Mouse (Mus musculus): ENCODE data around the gene Mib2. TPM values are rescaled to one million over a fixed set of nuclear protein-coding genes. Genes with fewer than 3 reads are reported as not detected.

The Mib2 gene
- total and polyA plus RNA-seq, 2 experiments from 2014 or later: 9.9 to 27.3 TPM

- 89% methylated on average over 10 of the region's 10 CpGs for WGBS
- no peak for ATAC-seq (ENCODE audit: insufficient read depth, low read depth)
These were observed 10.0 kb downstream of the Mib2 start for GRCm38 (mm10) chr4:155658961-155659360.

GRCm38 (mm10) chr4:155656214-155656751 is 12.7 kb downstream of the Mib2 start:
- peaks cover 13% of the 10 kb centered on the region for H3K36me3 ChIP-seq (replicated peaks; ENCODE audit: control insufficient read depth, insufficient read depth, low read length)
- H3K9me3 ChIP-seq (replicated peaks; ENCODE audit: control insufficient read depth, low read length): no peaks in the 10 kb centered on the region
- H3K4me3 ChIP-seq (ENCODE audit: low read depth, low read length): no peak overlapping the region
- DNase-seq (ENCODE audit: low spot score): no peak
- WGBS: 92% methylated on average over 13 of the region's 13 CpGs
- ATAC-seq (ENCODE audit: insufficient read depth, low read depth): no peak
- H3K9ac ChIP-seq (replicated peaks; ENCODE audit: low read depth, low read length): no peak overlapping the region
- no peak overlapping the region for H3K4me2 ChIP-seq (ENCODE audit: low read depth, low read length)
- H3K27me3 ChIP-seq (ENCODE audit: control insufficient read depth, insufficient read depth, low read length): peaks cover 26% of the 10 kb centered on the region
- H3K4me1 ChIP-seq (ENCODE audit: control insufficient read depth, insufficient read depth): peaks cover 43% of the 10 kb centered on the region
- TF ChIP-seq CTCF (IDR thresholded peaks at IDR 0.05; ENCODE audit: low read depth): no peak
- no peak for TF ChIP-seq EP300 (IDR thresholded peaks at IDR 0.05; ENCODE audit: low read depth)
- H3K27ac ChIP-seq (ENCODE audit: low read depth): no peak overlapping the region

More at GRCm38 (mm10) chr4:155658961-155659360, 10.0 kb downstream of the Mib2 start:
- Histone ChIP-seq H3K36me3 (replicated peaks; ENCODE audit: control insufficient read depth, insufficient read depth, low read length) (peaks cover 13% of the 10 kb centered on the region), H3K9ac (replicated peaks; ENCODE audit: low read depth, low read length) (no peak overlapping the region), H3K4me2 (ENCODE audit: low read depth, low read length) (no peak overlapping the region), H3K27me3 (ENCODE audit: control insufficient read depth, insufficient read depth, low read length) (peaks cover 16% of the 10 kb centered on the region), H3K4me1 (ENCODE audit: control insufficient read depth, insufficient read depth) (peaks cover 18% of the 10 kb centered on the region), H3K9me3 (replicated peaks; ENCODE audit: control insufficient read depth, low read length) (no peaks in the 10 kb centered on the region), H3K27ac (ENCODE audit: low read depth) (no peak overlapping the region), H3K4me3 (ENCODE audit: low read depth, low read length) (no peak overlapping the region)
- DNase-seq (ENCODE audit: low spot score): no peak
- TF ChIP-seq EP300 (IDR thresholded peaks at IDR 0.05; ENCODE audit: low read depth): no peak
- TF ChIP-seq CTCF (IDR thresholded peaks at IDR 0.05; ENCODE audit: low read depth): no peak

- ATAC-seq (ENCODE audit: insufficient read depth, low read depth) (peak; percentile 14), DNase-seq (ENCODE audit: low spot score) (peak; percentile 36)
- TF ChIP-seq EP300 (IDR thresholded peaks at IDR 0.05; ENCODE audit: low read depth): no peak
- TF ChIP-seq CTCF (IDR thresholded peaks at IDR 0.05; ENCODE audit: low read depth): no peak
- Histone ChIP-seq H3K4me3 (ENCODE audit: low read depth, low read length) (peak overlapping the region; percentile 53), H3K9ac (replicated peaks; ENCODE audit: low read depth, low read length) (0 out of 2 replicates have a peak overlapping the region, but pooled peaks have one; percentile 32), H3K4me2 (ENCODE audit: low read depth, low read length) (peak overlapping the region; percentile 66), H3K27ac (ENCODE audit: low read depth) (peak overlapping the region; percentile 27; the same call in 1 of the 2 replicates), H3K9me3 (replicated peaks; ENCODE audit: control insufficient read depth, low read length) (no peaks in the 10 kb centered on the region), H3K27me3 (ENCODE audit: control insufficient read depth, insufficient read depth, low read length) (peaks cover 26% of the 10 kb centered on the region), H3K36me3 (replicated peaks; ENCODE audit: control insufficient read depth, insufficient read depth, low read length) (peaks cover 27% of the 10 kb centered on the region), H3K4me1 (ENCODE audit: control insufficient read depth, insufficient read depth) (peaks cover 41% of the 10 kb centered on the region)
- 4% methylated on average over 50 of the region's 52 CpGs for WGBS
These were observed 14.3 kb downstream of the Mib2 start for GRCm38 (mm10) chr4:155654456-155655298.

- DNase-seq (ENCODE audit: low spot score): no peak
- Histone ChIP-seq H3K4me3 (ENCODE audit: low read depth, low read length) (peak overlapping the region; percentile 53), H3K4me2 (ENCODE audit: low read depth, low read length) (peak overlapping the region; percentile 66), H3K27ac (ENCODE audit: low read depth) (peak overlapping the region; percentile 72), H3K9me3 (replicated peaks; ENCODE audit: control insufficient read depth, low read length) (no peaks in the 10 kb centered on the region), H3K4me1 (ENCODE audit: control insufficient read depth, insufficient read depth) (peaks cover 41% of the 10 kb centered on the region), H3K27me3 (ENCODE audit: control insufficient read depth, insufficient read depth, low read length) (peaks cover 26% of the 10 kb centered on the region), H3K36me3 (replicated peaks; ENCODE audit: control insufficient read depth, insufficient read depth, low read length) (peaks cover 32% of the 10 kb centered on the region), H3K9ac (replicated peaks; ENCODE audit: low read depth, low read length) (no peak overlapping the region)
- 2% methylated on average over 6 of the region's 6 CpGs for WGBS
- no peak; the same call in 1 of the 2 replicates for ATAC-seq (ENCODE audit: insufficient read depth, low read depth)
- TF ChIP-seq EP300 (IDR thresholded peaks at IDR 0.05; ENCODE audit: low read depth) (no peak), CTCF (IDR thresholded peaks at IDR 0.05; ENCODE audit: low read depth) (no peak)
These were observed 14.9 kb downstream of the Mib2 start for GRCm38 (mm10) chr4:155654183-155654455.

- Histone ChIP-seq H3K9me3 (replicated peaks; ENCODE audit: control insufficient read depth, low read length) (no peaks in the 10 kb centered on the region), H3K9ac (replicated peaks; ENCODE audit: low read depth, low read length) (peak overlapping the region; percentile 58; the same call in 1 of the 2 replicates), H3K27ac (ENCODE audit: low read depth) (peak overlapping the region; percentile 72), H3K36me3 (replicated peaks; ENCODE audit: control insufficient read depth, insufficient read depth, low read length) (peaks cover 34% of the 10 kb centered on the region), H3K4me3 (ENCODE audit: low read depth, low read length) (peak overlapping the region; percentile 53), H3K4me1 (ENCODE audit: control insufficient read depth, insufficient read depth) (peaks cover 41% of the 10 kb centered on the region), H3K27me3 (ENCODE audit: control insufficient read depth, insufficient read depth, low read length) (peaks cover 26% of the 10 kb centered on the region), H3K4me2 (ENCODE audit: low read depth, low read length) (peak overlapping the region; percentile 66)
- WGBS: 2% methylated on average over 31 of the region's 31 CpGs
- TF ChIP-seq CTCF (IDR thresholded peaks at IDR 0.05; ENCODE audit: low read depth) (peak; percentile 26; the same call in 1 of the 2 replicates), EP300 (IDR thresholded peaks at IDR 0.05; ENCODE audit: low read depth) (no peak)
- ATAC-seq (ENCODE audit: insufficient read depth, low read depth) (peak; percentile 39; the same call in 1 of the 2 replicates), DNase-seq (ENCODE audit: low spot score) (peak; percentile 59)
These were observed 15.4 kb downstream of the Mib2 start for GRCm38 (mm10) chr4:155653451-155654182.
